Mouse (Mus musculus) embryonic facial prominence, embryonic 15.5 days (tissue): ENCODE data around the gene Tmem9b. TPM values are rescaled to one million over a fixed set of nuclear protein-coding genes. Genes with fewer than 3 reads are reported as not detected.
A peak's percentile ranks its signal among the peaks of the same experiment; 100 is the strongest.

Source experiments
- ATAC-seq: fragments of 200-750 bp; cut with Nextera tagmentation; 2 replicates; pipeline ENCODE4 v1.8.0; 2017; ENCODE audit warnings: low read depth, moderate TSS enrichment; ENCODE audit not compliant: insufficient number of reproducible peaks, low FRiP score, low TSS enrichment
- H3K27ac ChIP-seq: fragments of 300-500 bp; sonication (generic); replicated peaks from 2 replicates; pipeline ENCODE4 v1.5.1; 2015; ENCODE audit warnings: mild to moderate bottlenecking, inconsistent platforms
- H3K27me3 ChIP-seq: fragments of 300-500 bp; sonication (generic); 2 replicates; pipeline ENCODE4 v1.6.1; 2015; ENCODE audit warnings: inconsistent platforms
- H3K36me3 ChIP-seq: fragments of 300-500 bp; sonication (generic); 2 replicates; pipeline ENCODE4 v1.6.1; 2015; ENCODE audit warnings: mild to moderate bottlenecking, inconsistent platforms
- H3K4me1 ChIP-seq: fragments of 300-500 bp; sonication (generic); 2 replicates; pipeline ENCODE4 v1.6.1; 2015; ENCODE audit warnings: inconsistent platforms
- H3K4me2 ChIP-seq: fragments of 300-500 bp; sonication (generic); replicated peaks from 2 replicates; pipeline ENCODE4 v1.6.1; 2015; ENCODE audit warnings: mild to moderate bottlenecking, inconsistent platforms
- H3K4me3 ChIP-seq: fragments of 300-500 bp; sonication (generic); replicated peaks from 2 replicates; pipeline ENCODE4 v1.5.1; 2015; ENCODE audit warnings: mild to moderate bottlenecking, inconsistent platforms
- H3K9ac ChIP-seq: fragments of 300-500 bp; sonication (generic); 2 replicates; pipeline ENCODE4 v1.6.1; 2015; ENCODE audit warnings: inconsistent platforms
- H3K9me3 ChIP-seq: fragments of 300-500 bp; sonication (generic); replicated peaks from 2 replicates; pipeline ENCODE4 v1.6.1; 2016; ENCODE audit warnings: inconsistent platforms
- WGBS: fragments of 180-500 bp; shearing (Covaris S2); methylation state at CpG from one replicate; pipeline ENCODE4 v1.1.7; 2015; 5-methylcytosine and 5-hydroxymethylcytosine counted together
- polyA plus RNA-seq: library from polyadenylated mRNA; unstranded; fragments of >200 nt; fragmentation: Nextera tagmentation; extraction: Ambion mirVana; gene quantifications from 2 replicates; pipeline ENCODE4 v1.2.1, GENCODE M21; 2015

Tmem9b gene
- 67.6 and 68.1 TPM in 2 replicates for polyA plus RNA-seq

- peak within 1 kb of the TSS; percentile 80 for H3K4me3 ChIP-seq
- no peaks in the 10 kb centered on the region for H3K9me3 ChIP-seq
- H3K4me1 ChIP-seq: peaks cover 19% of the 10 kb centered on the region
- H3K4me2 ChIP-seq: peak within 1 kb of the TSS; percentile 74
- peak within 1 kb of the TSS; percentile 86 for H3K9ac ChIP-seq
- peak; percentile 87 for ATAC-seq
- no peaks in the 10 kb centered on the region for H3K36me3 ChIP-seq
- H3K27ac ChIP-seq: peak within 1 kb of the TSS; percentile 84
- under 1% methylated on average over 74 of the region's 74 CpGs for WGBS
- H3K27me3 ChIP-seq: no peaks in the 10 kb centered on the region
Measured at GRCm38 (mm10) chr7:109752008-109752925, at the start of gene Tmem9b. TSS of gene Tmem9b (minus strand) at chr7:109752875.

GRCm38 (mm10) chr7:109800626-109801025, 48.0 kb upstream of the Tmem9b start:
- H3K4me3 ChIP-seq: no peak overlapping the region
- no peak overlapping the region for H3K27ac ChIP-seq
- no peak for ATAC-seq
- no peaks in the 10 kb centered on the region for H3K9me3 ChIP-seq
- H3K4me2 ChIP-seq: no peak overlapping the region
- no peaks in the 10 kb centered on the region for H3K27me3 ChIP-seq
- H3K9ac ChIP-seq: no peak overlapping the region
- 76% methylated on average over 4 of the region's 4 CpGs for WGBS
- 0 out of 2 replicates have a peak, but pooled peaks cover 2% of the 10 kb centered on the region for H3K4me1 ChIP-seq
- H3K36me3 ChIP-seq: no peaks in the 10 kb centered on the region

GRCm38 (mm10) chr7:109799168-109799567, 46.5 kb upstream of the Tmem9b start:
- Histone ChIP-seq H3K4me1 (0 out of 2 replicates have a peak, but pooled peaks cover 11% of the 10 kb centered on the region), H3K4me2 (no peak overlapping the region), H3K27ac (no peak overlapping the region), H3K27me3 (no peaks in the 10 kb centered on the region), H3K36me3 (no peaks in the 10 kb centered on the region), H3K9ac (no peak overlapping the region), H3K4me3 (no peak overlapping the region), H3K9me3 (no peaks in the 10 kb centered on the region)
- ATAC-seq: no peak
- WGBS: 64% methylated on average over 11 of the region's 11 CpGs

- Histone ChIP-seq H3K4me3 (no peak overlapping the region), H3K4me1 (0 out of 2 replicates have a peak, but pooled peaks cover 11% of the 10 kb centered on the region), H3K9me3 (no peaks in the 10 kb centered on the region), H3K27me3 (no peaks in the 10 kb centered on the region), H3K27ac (no peak overlapping the region), H3K4me2 (no peak overlapping the region), H3K9ac (no peak overlapping the region), H3K36me3 (no peaks in the 10 kb centered on the region)
- WGBS: 58% methylated on average over 5 of the region's 5 CpGs
- no peak for ATAC-seq
Measured at GRCm38 (mm10) chr7:109795564-109795963, 42.9 kb upstream of the Tmem9b start.

GRCm38 (mm10) chr7:109794556-109794955, 41.9 kb upstream of the Tmem9b start:
- ATAC-seq: no peak
- WGBS: 36% methylated on average over 2 of the region's 2 CpGs
- no peaks in the 10 kb centered on the region for H3K36me3 ChIP-seq

GRCm38 (mm10) chr7:109792759-109793158, 40.1 kb upstream of the Tmem9b start:
- no peak overlapping the region for H3K27ac ChIP-seq
- H3K9ac ChIP-seq: no peak overlapping the region
- H3K27me3 ChIP-seq: no peaks in the 10 kb centered on the region
- 0 out of 2 replicates have a peak, but pooled peaks cover 11% of the 10 kb centered on the region for H3K4me1 ChIP-seq
- no peak for ATAC-seq
- WGBS: 76% methylated on average over 2 of the region's 2 CpGs
- H3K36me3 ChIP-seq: no peaks in the 10 kb centered on the region
- no peak overlapping the region for H3K4me2 ChIP-seq
- no peaks in the 10 kb centered on the region for H3K9me3 ChIP-seq
- no peak overlapping the region for H3K4me3 ChIP-seq

More at GRCm38 (mm10) chr7:109794556-109794955, 41.9 kb upstream of the Tmem9b start:
- H3K27ac ChIP-seq: no peak overlapping the region
- no peak overlapping the region for H3K4me3 ChIP-seq
- no peak overlapping the region for H3K9ac ChIP-seq
- no peak overlapping the region for H3K4me2 ChIP-seq
- H3K27me3 ChIP-seq: no peaks in the 10 kb centered on the region
- 0 out of 2 replicates have a peak, but pooled peaks cover 11% of the 10 kb centered on the region for H3K4me1 ChIP-seq
- H3K9me3 ChIP-seq: no peaks in the 10 kb centered on the region

- Histone ChIP-seq H3K27ac (no peak overlapping the region), H3K36me3 (no peaks in the 10 kb centered on the region), H3K9me3 (no peaks in the 10 kb centered on the region), H3K9ac (no peak overlapping the region), H3K4me2 (no peak overlapping the region), H3K27me3 (no peaks in the 10 kb centered on the region), H3K4me3 (no peak overlapping the region), H3K4me1 (0 out of 2 replicates have a peak, but pooled peaks cover 11% of the 10 kb centered on the region)
- no peak for ATAC-seq
- 46% methylated on average over 3 of the region's 3 CpGs for WGBS
Measured at GRCm38 (mm10) chr7:109790818-109791217, 38.1 kb upstream of the Tmem9b start.

- Histone ChIP-seq H3K27me3 (peaks cover 9% of the 10 kb centered on the region), H3K36me3 (no peaks in the 10 kb centered on the region), H3K4me1 (0 out of 2 replicates have a peak, but pooled peaks cover 5% of the 10 kb centered on the region), H3K9ac (no peak overlapping the region), H3K9me3 (no peaks in the 10 kb centered on the region), H3K27ac (no peak overlapping the region), H3K4me2 (no peak overlapping the region), H3K4me3 (no peak overlapping the region)
- WGBS: 78% methylated on average over 2 of the region's 2 CpGs
- no peak for ATAC-seq
Measured at GRCm38 (mm10) chr7:109787860-109788259, 35.2 kb upstream of the Tmem9b start.

- no peak for ATAC-seq
- Histone ChIP-seq H3K36me3 (no peaks in the 10 kb centered on the region), H3K9me3 (no peaks in the 10 kb centered on the region), H3K9ac (no peak overlapping the region), H3K27ac (no peak overlapping the region), H3K4me1 (peaks cover 19% of the 10 kb centered on the region), H3K4me3 (no peak overlapping the region), H3K4me2 (no peak overlapping the region), H3K27me3 (peaks cover 49% of the 10 kb centered on the region)
- WGBS: 33% methylated on average over 7 of the region's 7 CpGs
Measured at GRCm38 (mm10) chr7:109783281-109783680, 30.6 kb upstream of the Tmem9b start.

- H3K9ac ChIP-seq: no peak within 1 kb of the TSS
- peak within 1 kb of the TSS; percentile 99 for H3K4me2 ChIP-seq
- peaks cover 19% of the 10 kb centered on the region for H3K4me1 ChIP-seq
- peaks cover 53% of the 10 kb centered on the region for H3K27me3 ChIP-seq
- no peaks in the 10 kb centered on the region for H3K9me3 ChIP-seq
- peak within 1 kb of the TSS; percentile 49 for H3K4me3 ChIP-seq
- WGBS: 2% methylated on average over 52 of the region's 52 CpGs
- ATAC-seq: peak; percentile 78
- H3K36me3 ChIP-seq: no peaks in the 10 kb centered on the region
- no peak within 1 kb of the TSS for H3K27ac ChIP-seq
Measured at GRCm38 (mm10) chr7:109781470-109782203, 29.0 kb upstream of the Tmem9b start, which contains the start of gene Nrip3. TSS of gene Nrip3 (minus strand) at chr7:109782025.

GRCm38 (mm10) chr7:109781087-109781469, 28.4 kb upstream of the Tmem9b start:
- Histone ChIP-seq H3K27me3 (peaks cover 53% of the 10 kb centered on the region), H3K4me3 (peak overlapping the region; percentile 49), H3K36me3 (no peaks in the 10 kb centered on the region), H3K27ac (no peak overlapping the region), H3K9me3 (no peaks in the 10 kb centered on the region), H3K4me2 (peak overlapping the region; percentile 99), H3K4me1 (peaks cover 19% of the 10 kb centered on the region), H3K9ac (no peak overlapping the region)
- WGBS: under 1% methylated on average over 24 of the region's 24 CpGs
- peak; percentile 40; the same call in 1 of the 2 replicates for ATAC-seq
